Mouse (Mus musculus): Measurements from ENCODE around the gene Fam214a.

Fam214a gene

DNA sequence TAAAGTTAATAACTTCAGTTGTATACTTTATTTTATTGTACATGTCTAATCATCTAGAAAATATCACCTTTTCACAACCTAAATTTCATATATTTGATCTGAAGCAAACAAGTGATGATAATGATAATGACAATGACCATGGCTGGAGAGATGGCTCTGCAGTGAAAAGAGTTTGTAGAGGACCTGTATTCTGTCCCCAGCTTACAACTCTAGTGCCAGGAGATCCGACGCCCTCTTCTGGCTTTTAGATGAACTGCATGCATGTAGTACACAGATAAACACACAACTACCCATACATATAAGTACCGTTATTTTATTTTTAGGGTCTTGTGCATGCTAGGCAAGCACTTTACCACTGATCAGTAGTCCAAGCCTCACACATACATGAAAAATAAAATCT, 1.2 kb upstream of the Fam214a start:
- DNase-seq (ENCODE audit: low spot score) = no peak

DNA sequence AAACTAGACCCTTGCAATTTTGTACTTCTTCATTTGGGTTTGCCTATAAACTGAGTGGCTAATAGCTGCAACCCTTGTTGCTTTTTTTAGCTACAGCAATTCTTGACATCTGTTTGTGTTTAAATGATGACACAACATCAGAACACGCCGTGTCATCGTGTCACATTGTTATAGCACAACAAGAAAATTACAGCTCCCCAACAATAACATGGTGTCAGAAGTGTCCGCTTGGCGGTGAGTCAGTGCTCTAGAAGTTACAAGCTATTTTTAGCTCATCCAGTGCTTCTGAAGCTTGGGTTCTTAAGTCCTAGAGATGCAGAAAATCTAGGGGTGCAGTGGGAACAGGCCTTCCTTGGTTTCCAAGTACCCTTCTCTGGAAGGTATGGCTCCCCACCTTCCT, 578 bp upstream of the Fam214a start:
- DNase-seq (ENCODE audit: low spot score) = peak; percentile 33

DNA sequence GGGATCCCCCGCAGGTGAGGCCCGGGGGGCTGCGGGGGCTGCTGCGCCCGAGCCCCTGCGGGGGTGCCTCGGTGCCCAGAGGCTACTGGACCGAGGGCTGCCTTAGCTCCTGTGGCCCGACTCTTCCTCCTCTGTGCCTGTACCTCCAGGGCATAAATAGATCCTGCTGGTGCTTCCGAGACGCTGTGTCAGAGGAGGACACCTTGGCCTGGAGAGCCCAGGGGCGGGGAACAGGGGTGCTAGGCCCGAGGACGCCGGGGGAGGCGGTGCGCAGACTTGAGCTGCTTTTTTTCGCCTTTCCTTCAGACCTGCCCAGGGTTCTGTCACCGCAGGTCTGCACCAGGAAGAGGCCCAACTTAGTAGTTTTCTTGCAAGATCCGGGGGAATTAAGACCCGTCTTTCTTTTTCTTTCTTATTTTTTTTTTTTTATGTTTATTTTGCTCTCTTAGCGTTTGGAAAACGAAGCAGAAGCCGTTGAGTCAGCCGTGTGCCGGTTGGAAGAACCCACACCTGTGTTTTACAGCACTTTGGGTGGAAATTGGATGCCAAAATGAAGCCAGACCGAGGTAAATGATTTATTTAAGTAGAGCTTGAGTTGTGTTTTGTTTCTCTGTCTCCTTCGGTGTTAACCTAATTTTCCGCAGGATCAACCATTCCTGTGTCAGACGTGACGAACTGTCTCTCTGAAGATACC, 728 bp downstream of the Fam214a start:
- DNase-seq (ENCODE audit: low spot score) = peak; percentile 76

DNA sequence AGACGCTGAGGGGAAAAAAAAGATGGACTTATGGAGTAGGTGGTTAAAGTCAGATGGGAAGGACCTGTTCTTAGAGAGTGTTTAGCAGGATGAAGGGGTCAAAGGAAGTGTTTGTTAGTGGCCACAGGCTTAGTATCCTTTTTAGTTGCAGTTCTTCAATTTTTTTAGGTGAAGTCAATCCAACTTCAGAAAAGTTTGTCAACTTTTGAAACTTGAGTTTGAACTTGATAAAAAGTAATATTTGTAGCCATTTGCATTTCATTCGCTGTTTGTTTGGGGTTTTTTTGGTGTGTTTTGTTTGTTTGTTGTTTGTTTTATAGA, 1.2 kb downstream of the Fam214a start:
- no peak for DNase-seq (ENCODE audit: low spot score)

DNA sequence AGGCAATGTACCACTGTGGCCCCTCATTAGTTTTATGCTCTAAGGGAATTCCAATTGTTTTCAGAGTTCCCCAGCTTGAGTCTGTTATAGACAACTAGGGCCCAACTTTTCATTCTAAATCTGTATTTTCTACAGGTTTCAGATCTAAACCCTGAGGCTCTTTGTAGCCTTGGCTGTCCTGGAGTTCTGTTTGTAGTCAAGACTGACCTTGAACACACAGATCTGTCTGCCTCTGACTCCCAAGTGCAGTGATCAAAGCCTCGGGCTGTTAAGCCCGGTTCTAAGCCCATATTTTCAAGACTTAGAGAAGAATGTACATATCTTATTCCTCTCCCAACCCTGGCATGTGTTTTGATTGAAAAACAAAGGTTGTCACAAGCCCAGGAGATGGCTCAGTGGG, 1.7 kb downstream of the Fam214a start:
- DNase-seq (ENCODE audit: low spot score) = no peak

DNA sequence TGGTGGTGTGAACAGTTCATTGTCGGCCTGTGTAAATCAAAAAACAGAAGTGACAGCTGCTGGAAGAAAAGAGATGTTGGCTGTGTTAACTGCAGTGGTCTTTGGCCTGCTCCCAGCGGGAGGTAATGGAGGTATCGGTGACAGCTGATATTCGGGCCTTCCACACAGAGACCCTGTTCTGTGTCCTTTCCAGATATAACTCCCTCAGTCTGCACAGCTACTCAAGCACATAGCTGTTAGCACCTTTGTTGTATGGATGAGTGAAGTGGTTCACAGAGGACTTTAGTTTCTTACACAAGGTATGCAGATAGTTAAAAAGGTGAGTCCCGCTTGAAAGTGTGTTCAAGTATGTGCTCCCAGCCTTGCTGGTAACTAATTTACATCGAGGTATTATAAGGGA, 7.9 kb downstream of the Fam214a start:
- DNase-seq (ENCODE audit: low spot score) = no peak

DNA sequence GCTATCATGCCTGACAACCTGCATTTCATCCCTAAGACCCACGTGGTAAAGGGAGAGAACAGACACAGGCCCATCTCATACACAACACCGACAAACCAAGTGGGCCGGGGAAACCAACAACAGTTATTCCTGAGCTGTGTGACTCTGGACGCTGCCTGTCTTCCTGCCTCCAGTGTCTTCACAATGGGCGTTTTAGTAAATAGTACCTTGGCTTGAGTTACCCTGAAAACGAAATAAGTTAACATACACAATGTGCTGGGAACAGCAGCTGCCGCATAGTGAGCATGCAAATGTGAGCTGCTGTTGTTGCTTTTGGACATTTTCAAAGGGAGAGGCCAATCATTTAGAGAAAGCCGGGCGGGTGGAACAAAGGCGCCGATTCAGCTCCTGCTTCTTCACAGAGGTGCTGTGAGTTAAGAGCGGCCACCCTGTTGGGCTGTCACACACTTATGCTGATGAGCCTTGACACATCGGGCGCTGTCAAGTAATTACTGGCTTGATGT, 8.4 kb downstream of the Fam214a start:
- no peak for DNase-seq (ENCODE audit: low spot score)

DNA sequence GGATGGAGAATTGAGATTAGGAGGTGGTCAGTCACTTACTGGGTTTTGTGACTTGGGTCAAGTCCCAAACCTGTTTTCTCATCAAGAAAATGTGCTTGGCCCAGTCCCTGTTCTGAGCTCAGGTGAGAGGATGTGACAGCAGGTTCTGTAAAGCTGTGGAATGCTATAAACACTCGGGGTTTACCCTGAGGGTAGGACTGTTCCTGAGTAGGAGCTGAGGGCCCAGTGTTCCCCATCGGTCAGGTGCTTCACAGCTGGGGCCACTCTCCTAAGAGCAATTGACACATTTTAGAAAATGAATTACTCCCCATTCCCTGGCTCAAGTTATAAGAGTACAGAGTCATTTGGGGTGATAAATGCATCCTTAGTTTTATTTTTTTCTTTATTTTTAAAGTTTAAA, 11.3 kb downstream of the Fam214a start:
- DNase-seq (ENCODE audit: low spot score) = no peak

DNA sequence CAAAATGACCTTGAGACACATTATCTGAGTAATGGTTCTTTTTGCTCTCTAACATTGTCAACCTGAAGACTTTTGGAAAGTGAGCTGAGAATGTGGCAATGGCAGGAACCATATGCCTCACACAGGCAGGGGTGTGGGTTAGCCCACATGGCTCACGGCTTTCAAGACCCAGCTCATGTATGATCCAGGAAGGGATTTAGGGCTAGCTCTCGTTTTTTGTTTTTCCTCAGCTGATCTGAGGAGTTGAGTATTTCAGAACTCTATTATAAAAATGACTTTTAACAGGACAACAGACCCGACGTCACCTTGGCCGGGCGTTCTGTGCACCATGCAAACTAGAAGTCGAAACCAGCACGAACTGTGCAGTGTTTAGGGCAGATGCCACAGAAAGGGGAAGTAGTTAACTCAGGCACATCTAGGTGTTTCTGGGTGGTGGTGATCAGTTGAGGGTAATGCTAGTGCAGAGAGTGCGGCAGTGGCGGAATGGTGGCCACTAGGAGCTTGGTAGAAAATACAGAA, 12.2 kb downstream of the Fam214a start:
- DNase-seq (ENCODE audit: low spot score) = peak; percentile 22

DNA sequence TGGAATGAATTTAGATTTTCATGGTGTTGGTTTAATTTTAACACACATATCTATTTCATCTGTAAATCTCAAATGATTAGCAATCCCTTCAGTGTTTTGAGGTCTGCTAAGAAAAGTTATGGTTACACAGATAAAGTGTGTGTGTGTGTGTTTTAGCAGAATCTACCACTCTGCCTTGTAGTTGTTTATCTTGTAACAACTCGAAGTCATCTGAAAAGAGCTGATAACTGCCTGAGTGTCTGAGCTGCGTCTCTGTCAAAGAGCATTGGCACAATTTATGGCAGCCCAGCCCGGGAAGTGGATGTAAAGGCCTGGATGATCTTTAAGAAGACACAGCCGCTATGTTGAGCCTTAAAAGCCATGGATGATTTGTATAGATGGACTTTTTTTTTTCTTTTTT, 13.5 kb downstream of the Fam214a start:
- no peak for DNase-seq (ENCODE audit: low spot score)

DNA sequence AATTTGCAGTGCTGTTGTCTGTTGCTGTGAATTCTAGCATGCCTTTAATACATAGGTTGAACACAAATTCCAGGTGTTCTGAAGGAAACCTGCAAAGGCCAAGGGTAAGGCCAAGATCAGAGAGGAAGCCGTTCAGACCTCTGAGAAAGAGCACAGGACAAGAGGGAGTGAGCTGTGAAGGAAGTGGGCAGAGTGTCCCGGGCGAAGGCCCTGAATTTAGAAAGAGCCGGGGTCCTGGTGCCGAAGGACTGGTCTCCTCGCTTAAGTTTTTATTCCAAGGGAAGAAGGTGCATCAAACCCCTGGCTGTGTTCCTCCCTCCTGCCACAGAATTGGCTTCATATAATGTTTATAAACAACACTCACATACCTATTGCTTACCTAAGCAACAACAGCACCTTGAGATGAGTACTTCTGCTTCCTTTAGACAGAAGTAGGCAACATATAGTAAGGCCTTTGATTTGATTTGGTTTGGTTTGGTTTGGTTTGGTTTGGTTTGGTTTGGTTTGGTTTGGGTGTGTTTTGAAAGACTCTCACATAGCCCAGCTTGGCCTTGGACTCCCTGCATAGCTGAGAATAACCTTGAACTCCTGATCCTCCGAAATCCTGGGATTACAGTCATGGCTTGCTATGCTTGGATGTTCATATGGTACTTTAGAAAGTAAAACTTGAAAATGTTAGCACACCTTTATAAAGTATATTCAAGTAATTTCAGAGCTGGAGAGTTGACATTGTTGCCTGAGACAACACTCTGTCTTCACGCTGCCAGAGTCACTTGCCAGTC, 16.2 kb downstream of the Fam214a start:
- DNase-seq (ENCODE audit: low spot score) = no peak

DNA sequence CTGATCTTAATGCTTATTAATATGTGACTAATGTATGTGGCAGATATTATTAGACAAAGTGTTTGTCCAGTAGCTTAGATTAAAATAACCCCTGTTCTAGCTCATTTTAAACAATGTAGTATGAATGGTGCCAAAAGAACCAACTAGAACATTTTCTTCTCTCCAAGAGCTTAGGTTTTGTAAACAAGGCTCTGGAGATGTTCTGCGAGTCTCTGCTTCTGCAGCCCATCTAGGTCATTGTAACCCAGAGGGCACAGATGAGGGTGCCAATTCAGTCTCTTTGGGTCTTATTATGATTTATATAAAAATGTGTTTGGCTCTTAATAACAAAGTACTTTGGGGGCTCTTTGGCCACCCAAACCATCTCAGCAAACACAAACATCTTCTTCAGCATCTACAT, 17.9 kb downstream of the Fam214a start:
- peak; percentile 23 for DNase-seq (ENCODE audit: low spot score)

DNA sequence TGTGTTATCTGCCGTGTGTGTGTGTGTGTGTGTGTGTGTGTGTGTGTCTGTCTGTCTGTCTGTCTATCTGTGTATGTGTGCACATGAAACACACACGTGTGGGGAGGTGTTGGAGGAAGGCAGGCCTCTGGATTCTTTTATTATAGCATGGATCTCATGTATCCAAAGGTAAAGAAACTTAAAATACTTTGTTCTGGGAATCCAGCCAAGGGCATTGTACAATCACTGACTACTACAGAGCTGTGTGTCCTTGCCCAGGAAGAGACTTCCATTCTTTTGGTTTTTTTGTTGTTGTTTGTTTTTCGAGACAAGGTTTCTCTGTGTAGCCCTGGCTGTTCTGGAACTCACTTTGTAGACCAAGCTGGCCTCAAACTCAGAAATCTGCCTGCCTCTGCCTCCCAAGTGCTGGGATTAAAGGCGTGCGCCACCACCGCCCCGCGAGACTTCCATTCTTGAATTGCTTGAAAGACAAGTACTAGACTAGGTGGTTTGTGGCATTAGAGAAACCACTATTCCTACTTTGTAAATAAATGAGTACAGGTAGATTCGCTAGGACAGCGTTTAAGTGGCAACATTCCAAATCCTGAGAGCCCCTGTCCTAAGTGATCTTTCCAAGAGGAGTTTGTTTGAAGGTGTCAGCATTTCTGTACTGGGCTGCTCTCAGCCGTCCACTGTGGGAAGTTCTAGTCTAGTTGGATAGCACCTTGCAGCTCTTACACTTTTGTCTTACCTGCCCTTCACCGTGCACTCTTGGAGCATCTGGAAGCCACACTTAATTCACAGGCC, 18.7 kb downstream of the Fam214a start:
- DNase-seq (ENCODE audit: low spot score) = peak; percentile 69

DNA sequence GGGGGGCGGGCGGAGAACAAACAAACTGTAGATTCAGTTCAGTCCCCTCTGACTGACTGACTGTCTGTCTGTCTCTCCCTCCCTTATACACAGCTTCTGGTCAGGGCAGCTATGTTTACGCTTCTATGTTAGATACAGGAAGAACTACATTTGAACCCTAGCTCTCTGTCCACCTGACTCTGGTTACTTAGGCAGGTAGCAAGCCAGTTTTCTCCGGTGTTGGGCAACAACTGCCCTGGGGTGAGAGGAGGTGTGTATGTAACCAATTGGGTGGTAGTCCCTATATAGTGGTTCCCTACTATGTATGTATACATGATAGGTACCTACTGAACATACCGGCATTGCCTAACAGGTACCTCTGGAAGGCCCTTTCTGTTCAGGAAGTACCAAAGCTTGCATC, 20.1 kb downstream of the Fam214a start:
- DNase-seq (ENCODE audit: low spot score) = no peak

DNA sequence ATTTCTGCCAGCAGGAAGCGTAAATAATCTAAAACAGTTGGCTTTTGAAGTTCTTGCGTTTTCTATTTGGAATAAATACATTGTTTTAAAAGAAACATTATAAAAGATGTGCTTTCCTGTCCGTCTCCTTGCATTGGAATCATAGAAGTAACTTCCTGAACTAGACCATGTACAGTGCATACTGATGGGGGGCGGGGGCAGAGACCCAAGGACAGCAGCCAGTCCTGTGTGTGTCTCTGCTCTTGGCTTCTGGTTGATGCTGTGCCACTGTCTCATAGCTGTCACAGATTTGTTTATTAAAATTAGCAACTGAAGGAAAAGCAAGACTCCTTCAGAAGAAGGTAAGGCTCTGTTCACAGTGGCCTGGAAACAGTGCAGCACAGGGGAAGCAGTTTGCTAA, 20.5 kb downstream of the Fam214a start:
- no peak for DNase-seq (ENCODE audit: low spot score)

DNA sequence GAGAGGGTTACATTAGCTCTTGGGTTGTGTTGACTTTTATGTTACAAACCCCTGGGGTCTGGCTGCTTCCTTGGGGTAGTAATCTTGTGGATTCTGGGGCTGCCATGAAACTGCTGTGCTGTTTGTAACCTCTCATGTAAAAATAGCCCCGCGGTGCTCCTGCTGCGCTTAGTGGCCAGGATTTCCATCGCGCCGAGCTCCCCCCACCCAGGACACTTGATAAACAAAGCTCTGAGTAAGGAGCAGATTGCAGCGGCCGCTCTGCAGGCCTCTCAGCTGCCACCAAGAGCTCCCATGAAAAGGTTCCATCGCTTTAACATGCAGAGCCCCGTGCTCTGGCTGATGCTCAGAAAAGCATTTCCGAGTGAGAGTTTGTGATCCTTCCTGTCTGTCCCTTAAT, 22.1 kb downstream of the Fam214a start:
- DNase-seq (ENCODE audit: low spot score) = peak; percentile 34

DNA sequence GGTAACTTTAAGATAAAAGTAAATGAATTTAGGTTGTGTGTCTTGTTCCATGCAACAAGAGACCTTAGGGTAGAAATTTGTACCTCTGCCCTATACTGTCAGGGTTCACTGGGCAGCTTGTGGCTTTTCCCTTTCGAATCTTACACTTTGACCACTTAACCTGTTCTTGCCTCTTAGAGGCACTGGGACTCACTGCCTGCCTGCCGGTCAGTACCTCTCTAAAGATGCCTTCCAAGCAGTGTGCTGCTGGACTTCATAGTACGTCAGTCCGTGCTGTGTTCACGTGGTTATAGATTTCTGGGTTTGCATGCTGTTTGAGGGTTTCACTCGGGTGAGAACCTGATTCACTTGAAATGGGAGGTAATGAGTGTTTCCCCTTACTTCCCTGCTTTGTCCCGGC, 22.7 kb downstream of the Fam214a start:
- DNase-seq (ENCODE audit: low spot score) = no peak

DNA sequence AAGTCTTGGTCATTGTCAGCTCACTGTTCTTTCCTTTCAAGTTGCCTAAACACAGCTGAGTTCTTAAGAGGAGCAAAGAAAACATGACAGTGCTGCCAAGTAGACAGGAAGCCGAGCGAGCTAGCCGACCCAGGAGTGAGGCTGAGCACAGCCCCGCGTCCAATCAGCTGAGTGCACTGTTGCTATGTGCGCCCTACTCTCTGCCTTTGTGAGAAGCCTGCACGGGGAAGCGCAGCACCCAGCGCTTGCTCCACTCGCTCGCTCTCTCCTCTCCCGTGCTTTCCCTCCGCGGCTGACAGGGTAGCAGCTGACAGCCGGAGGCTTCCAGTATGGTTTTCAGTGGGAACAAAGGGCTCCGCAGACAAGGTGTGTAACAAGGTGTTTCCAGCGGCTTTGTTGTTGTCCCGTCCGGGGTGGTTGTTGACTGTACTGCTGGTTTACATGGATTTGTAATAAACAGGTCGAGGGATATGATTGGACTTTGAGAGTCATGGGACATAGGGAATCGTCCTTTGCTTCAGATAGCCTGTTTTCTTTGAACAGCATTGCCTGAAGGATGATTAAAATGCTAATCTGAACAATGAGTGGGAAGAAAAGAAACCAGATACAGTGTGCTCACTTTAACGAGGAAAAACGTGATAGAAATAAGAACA, 23.4 kb downstream of the Fam214a start:
- DNase-seq (ENCODE audit: low spot score) = peak; percentile 94

DNA sequence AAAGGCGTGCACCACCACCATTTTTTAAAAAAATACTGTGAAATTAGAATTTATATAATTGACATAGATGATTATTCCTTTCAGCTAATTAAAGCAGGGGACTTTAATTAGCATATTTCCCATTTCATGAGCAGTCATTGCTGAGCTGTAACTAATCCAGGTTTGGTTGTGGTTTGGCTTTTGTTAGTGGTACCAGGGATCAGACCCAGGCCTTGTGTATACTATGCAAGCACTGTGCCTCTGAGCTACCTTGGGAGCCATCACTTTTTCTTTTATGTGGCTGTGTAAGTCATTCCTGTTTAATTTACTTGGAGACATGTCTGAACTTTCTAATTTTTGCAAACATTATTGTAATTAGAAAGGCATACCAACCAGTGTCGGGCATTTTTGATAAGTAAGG, 24.6 kb downstream of the Fam214a start:
- no peak for DNase-seq (ENCODE audit: low spot score)

DNA sequence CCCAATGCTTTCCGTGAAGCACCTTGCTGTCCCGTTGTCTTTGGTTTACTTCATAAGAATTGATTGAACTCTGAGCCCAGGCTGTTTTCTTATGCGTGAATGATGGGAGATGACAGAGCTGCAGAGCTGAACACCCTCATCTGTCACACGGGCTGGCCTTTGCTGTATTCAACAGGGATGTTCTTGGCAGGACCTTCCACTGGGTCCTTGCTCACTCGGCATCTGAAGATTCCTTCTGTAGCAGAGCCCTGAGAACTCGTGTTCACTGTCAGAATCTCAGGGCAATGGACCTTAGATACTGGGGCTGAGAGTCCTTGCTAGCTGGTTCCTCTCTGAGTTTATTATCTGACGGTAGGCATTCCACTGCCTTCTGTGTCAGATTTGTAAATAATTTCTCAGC, 25.3 kb downstream of the Fam214a start:
- no peak for DNase-seq (ENCODE audit: low spot score)

DNA sequence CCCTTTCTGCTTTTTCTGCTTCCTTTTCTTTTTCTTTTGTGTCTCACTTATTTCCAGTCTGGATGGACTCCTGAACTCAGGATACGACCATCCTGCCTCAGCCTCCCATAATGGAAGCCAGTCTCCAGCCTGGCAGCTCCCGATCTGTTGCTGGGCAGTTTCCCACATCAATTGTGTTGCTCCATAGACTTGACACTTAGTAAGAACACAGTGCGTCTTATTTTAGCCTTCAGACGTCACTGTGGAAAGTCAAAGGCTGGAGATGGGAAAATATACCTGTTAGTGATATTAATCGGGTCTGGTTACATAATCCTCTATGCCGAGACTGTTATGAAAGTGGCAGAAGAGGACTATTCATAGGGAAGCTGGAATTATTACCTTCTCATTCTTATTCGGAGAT, 26.2 kb downstream of the Fam214a start:
- DNase-seq (ENCODE audit: low spot score) = no peak

DNA sequence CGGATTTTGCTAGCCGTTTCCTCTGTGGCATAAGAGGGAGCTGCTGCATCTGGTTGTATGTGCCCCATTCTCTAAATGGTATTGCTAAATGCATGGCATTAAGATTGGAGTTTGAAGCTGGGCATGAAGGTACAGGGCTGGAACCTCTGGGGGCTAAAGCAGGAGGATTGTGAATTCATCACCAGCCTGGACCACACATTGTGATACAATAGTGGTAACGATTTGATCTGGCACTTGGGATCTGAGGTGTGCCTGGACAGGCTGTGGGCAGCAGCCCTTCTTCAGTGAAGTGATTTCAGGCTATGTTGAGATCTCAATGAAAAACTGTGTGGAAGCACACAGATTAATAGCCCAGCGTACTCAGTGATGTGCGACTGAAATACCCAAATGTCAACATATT, 26.7 kb downstream of the Fam214a start:
- no peak for DNase-seq (ENCODE audit: low spot score)
